In genomic region chr11:78102958-78103747, GRCm38 (mm10) we compare ENCODE assay signal across 11 mouse cellular contexts. TPM values are rescaled to one million over a fixed set of nuclear protein-coding genes. Genes with fewer than 3 reads are reported as not detected.
DNase-seq lines count a peak whose midpoint lies in the region; ATAC-seq and TF ChIP-seq lines count a peak whose summit lies in the region.
"Had no signal": no experiment of that assay in that cellular context is flagged by ENCODE, and none has a peak within 500 bp of the region (broad histone marks: within the 10 kb centered on the region; RNA-seq: fewer than 3 reads in every experiment).

No protein-coding gene starts in this region.

- no peaks in the 10 kb centered on the region for H3K27me3 ChIP-seq in kidney, adult 2 months (replicated peaks; ENCODE audit: control insufficient read depth, insufficient read depth, low read length)
- H3K27me3 ChIP-seq in kidney, embryonic 15.5 days, result no peaks in the 10 kb centered on the region
- H3K27me3 ChIP-seq in Patski, result no peaks in the 10 kb centered on the region
- no peaks in the 10 kb centered on the region for H3K27me3 ChIP-seq in liver, embryonic 14.5 days (ENCODE audit: control insufficient read depth, insufficient read depth, low read length)
- H3K27me3 ChIP-seq in midbrain, embryonic 14.5 days (ENCODE audit: control insufficient read depth, insufficient read depth, low read length), result no peaks in the 10 kb centered on the region
- H3K27me3 ChIP-seq: embryonic facial prominence, embryonic 15.5 days had no signal

- H3K4me2 ChIP-seq in kidney, embryonic 15.5 days, result no peak overlapping the region
- H3K4me2 ChIP-seq in liver, embryonic 14.5 days (ENCODE audit: low read depth), result no peak overlapping the region
- no peak overlapping the region for H3K4me2 ChIP-seq in midbrain, embryonic 14.5 days (ENCODE audit: low read length)
- H3K4me2 ChIP-seq: embryonic facial prominence, embryonic 15.5 days had no signal

- 55% methylated on average over 5 of the region's 5 CpGs for WGBS in kidney, adult 2 months
- 59% methylated on average over 5 of the region's 5 CpGs for WGBS in kidney, embryonic 15.5 days
- WGBS in liver, embryonic 14.5 days (ENCODE audit: insufficient replicate concordance), result 35% methylated on average over 5 of the region's 5 CpGs
- WGBS in midbrain, embryonic 14.5 days, result 72% methylated on average over 5 of the region's 5 CpGs

- peak; percentile 19 for DNase-seq in kidney, adult 2 months
- DNase-seq in B cell, adult 2 months, result peak; percentile 19 to 33
- DNase-seq in Patski (ENCODE audit: low read depth, low spot score), result no peak
- DNase-seq in liver, embryonic 14.5 days (ENCODE audit: low read depth in 3 of 3, low spot score in 3 of 3), result peak in 1 of 3 experiments; percentile 55
- DNase-seq in layer of hippocampus, postnatal 10 days (ENCODE audit: low spot score in 2 of 2), result no peak
- DNase-seq in midbrain, embryonic 14.5 days, result no peak
- DNase-seq in left cerebral cortex, postnatal 14 days (ENCODE audit: low spot score in 2 of 2), result no peak
- DNase-seq: cerebellum, adult 11 months had no signal

- POLR2A ChIA-PET in Patski (lab: Charles Lee), result no interaction called here

- in situ Hi-C loops in Patski (cut with MboI; ENCODE audit: low pct_unique_long_range_greater_than_20kb), result no loop called here

- H3K4me1 ChIP-seq in kidney, adult 2 months (ENCODE audit: control insufficient read depth, insufficient read depth, low read length), result peaks cover 11% of the 10 kb centered on the region; the same call in 1 of the 2 replicates
- no peaks in the 10 kb centered on the region for H3K4me1 ChIP-seq in kidney, embryonic 15.5 days
- peaks cover 3 to 18% of the 10 kb centered on the region in 2 experiments; a peak in 2 of 4 replicates for H3K4me1 ChIP-seq in liver, embryonic 14.5 days (replicated peaks; ENCODE audit: control insufficient read depth in 2 of 2, insufficient read depth in 2 of 2, low read length in 1 of 2)
- H3K4me1 ChIP-seq in midbrain, embryonic 14.5 days (ENCODE audit: control insufficient read depth, insufficient read depth, low read length), result no peaks in the 10 kb centered on the region
- H3K4me1 ChIP-seq: embryonic facial prominence, embryonic 15.5 days had no signal

- CTCF ChIA-PET in Patski (lab: Charles Lee), result interaction anchor here (1.7 kb wide), 1 partner anchor 8 kb away, joined by 5 read pairs; the partner anchor contains the start of gene Fam222b

- H3K4me3 ChIP-seq in kidney, adult 2 months (ENCODE audit: insufficient read depth, low read depth, low read length), result no peak overlapping the region
- H3K4me3 ChIP-seq in kidney, embryonic 15.5 days (replicated peaks), result no peak overlapping the region
- H3K4me3 ChIP-seq in liver, embryonic 14.5 days (ENCODE audit: insufficient read depth in 1 of 2, low read depth in 2 of 2, low read length in 2 of 2), result no peak overlapping the region
- H3K4me3 ChIP-seq in midbrain, embryonic 14.5 days (replicated peaks; ENCODE audit: low read depth, low read length), result no peak overlapping the region
- H3K4me3 ChIP-seq: embryonic facial prominence, embryonic 15.5 days had no signal

- TF ChIP-seq CTCF in kidney, adult 2 months (conservative IDR thresholded peaks at IDR 0.05; ENCODE audit: insufficient read depth, insufficient read length, low read depth, low read length), result 0 out of 2 replicates have a peak, but pooled peaks have one; percentile 2
- peak; percentile 38 for TF ChIP-seq CTCF in Patski (IDR thresholded peaks at IDR 0.05)
- TF ChIP-seq CTCF in liver, embryonic 14.5 days (IDR thresholded peaks at IDR 0.05; ENCODE audit: low read depth), result peak; percentile 69

- TF ChIP-seq EP300 in liver, embryonic 14.5 days (IDR thresholded peaks at IDR 0.05; ENCODE audit: low read depth), result no peak

- no peak overlapping the region for H3K9ac ChIP-seq in kidney, embryonic 15.5 days
- H3K9ac ChIP-seq in liver, embryonic 14.5 days (replicated peaks), result peak overlapping the region; percentile 13; the same call in 1 of the 2 replicates
- no peak overlapping the region for H3K9ac ChIP-seq in midbrain, embryonic 14.5 days (replicated peaks; ENCODE audit: low read length)
- H3K9ac ChIP-seq: embryonic facial prominence, embryonic 15.5 days had no signal

- no peaks in the 10 kb centered on the region for H3K36me3 ChIP-seq in kidney, adult 2 months (ENCODE audit: control insufficient read depth, insufficient read depth, low read length)
- H3K36me3 ChIP-seq in kidney, embryonic 15.5 days, result peaks cover 26% of the 10 kb centered on the region
- H3K36me3 ChIP-seq in liver, embryonic 14.5 days (replicated peaks; ENCODE audit: control insufficient read depth, insufficient read depth, low read depth), result no peaks in the 10 kb centered on the region
- H3K36me3 ChIP-seq in midbrain, embryonic 14.5 days (ENCODE audit: control insufficient read depth, insufficient read depth, low read length), result peaks cover 6% of the 10 kb centered on the region; the same call in 1 of the 2 replicates

- H3K9me3 ChIP-seq in kidney, embryonic 15.5 days (replicated peaks), result no peaks in the 10 kb centered on the region
- no peaks in the 10 kb centered on the region for H3K9me3 ChIP-seq in liver, embryonic 14.5 days (ENCODE audit: control insufficient read depth, low read length)
- H3K9me3 ChIP-seq in midbrain, embryonic 14.5 days (ENCODE audit: control insufficient read depth, low read length), result no peaks in the 10 kb centered on the region
- H3K9me3 ChIP-seq: embryonic facial prominence, embryonic 15.5 days had no signal

- no peak overlapping the region for H3K27ac ChIP-seq in kidney, adult 2 months (ENCODE audit: insufficient read depth, low read depth, low read length)
- H3K27ac ChIP-seq in kidney, embryonic 15.5 days, result no peak overlapping the region
- peak overlapping the region; percentile 14; the same call in 1 of the 2 replicates for H3K27ac ChIP-seq in liver, embryonic 14.5 days
- no peak overlapping the region for H3K27ac ChIP-seq in midbrain, embryonic 14.5 days (replicated peaks; ENCODE audit: low read depth, low read length)
- H3K27ac ChIP-seq: embryonic facial prominence, embryonic 15.5 days; macrophage had no signal

- intact Hi-C loops in left cerebral cortex, postnatal 14 days (cut with DNase I), result no loop called here

- no peak for TF ChIP-seq POLR2A in kidney, adult 2 months (IDR thresholded peaks at IDR 0.05; ENCODE audit: low read depth, low read length)

- no peak for ATAC-seq in kidney, embryonic 15.5 days (replicated peaks; ENCODE audit: low FRiP score)
- no peak for ATAC-seq in Patski
- peak; percentile 31; the same call in 1 of the 2 replicates for ATAC-seq in liver, embryonic 14.5 days (ENCODE audit: insufficient read depth)
- no peak for ATAC-seq in midbrain, embryonic 14.5 days (ENCODE audit: low FRiP score, low TSS enrichment)

RNA-seq across cellular contexts. Expression of gene Fam222b, which starts 8.7 kb away (rescaled TPM):
- 13.4 and 14.7 TPM in 2 replicates for polyA plus RNA-seq in kidney, adult 2 months (2012; rRNA removed)
- polyA plus RNA-seq in kidney, embryonic 15.5 days (2015; fragmentation: Nextera tagmentation; extraction: Ambion mirVana), result 14.5 and 18.2 TPM in 2 replicates
- polyA plus RNA-seq in Patski (2021), result 18.6 TPM
- 2.5 and 3.1 TPM in 2 replicates for polyA plus RNA-seq in liver, embryonic 14.5 days (2012; rRNA removed)
- polyA plus RNA-seq in liver, embryonic 14.5 days (2014; fragmentation: Nextera tagmentation; extraction: Ambion mirVana), result 3.8 and 4.1 TPM in 2 replicates
- total RNA-seq in layer of hippocampus, postnatal 10 days (2021), result 10 to 100 TPM; 24.3 to 27.0 TPM
- polyA plus RNA-seq in midbrain, embryonic 14.5 days (2014; fragmentation: Nextera tagmentation; extraction: Ambion mirVana), result 29.3 and 30.4 TPM in 2 replicates
- 10 to 100 TPM; 28.8 to 29.9 TPM for total RNA-seq in left cerebral cortex, postnatal 14 days (2021)

RNA-seq across cellular contexts. Expression of gene Eral1, which starts 23.0 kb away (rescaled TPM):
- polyA plus RNA-seq in kidney, adult 2 months (2012; rRNA removed), result 39.1 and 41.6 TPM in 2 replicates
- 34.2 and 38.4 TPM in 2 replicates for polyA plus RNA-seq in kidney, embryonic 15.5 days (2015; fragmentation: Nextera tagmentation; extraction: Ambion mirVana)
- polyA plus RNA-seq in Patski (2021), result 22.1 TPM
- polyA plus RNA-seq in liver, embryonic 14.5 days (2012; rRNA removed), result 9.8 and 10.2 TPM in 2 replicates
- 14.9 and 16.6 TPM in 2 replicates for polyA plus RNA-seq in liver, embryonic 14.5 days (2014; fragmentation: Nextera tagmentation; extraction: Ambion mirVana)
- total RNA-seq in layer of hippocampus, postnatal 10 days (2021), result 10 to 100 TPM; 19.0 to 20.1 TPM
- 33.2 and 35.8 TPM in 2 replicates for polyA plus RNA-seq in midbrain, embryonic 14.5 days (2014; fragmentation: Nextera tagmentation; extraction: Ambion mirVana)
- total RNA-seq in left cerebral cortex, postnatal 14 days (2021), result 10 to 100 TPM; 18.9 to 19.5 TPM

Comparison
In these comparisons a context has a peak if more than half of its experiments do, and no peak if none do; other contexts are left out.
1. DNase-seq: peak in kidney, adult 2 months (single experiment) and B cell, adult 2 months (2 of 2); none in Patski (single experiment), layer of hippocampus, postnatal 10 days (0 of 2), midbrain, embryonic 14.5 days (single experiment) and left cerebral cortex, postnatal 14 days (0 of 2).
2. CTCF ChIP-seq: peak in every context shown above with its lines; median percentile 69 in liver, embryonic 14.5 days; 38 in Patski; 2 in kidney, adult 2 months.